Mouse (Mus musculus) testis, adult 10 weeks (tissue): ENCODE data around the gene 4933421I07Rik. TPM values are rescaled to one million over a fixed set of nuclear protein-coding genes. Genes with fewer than 3 reads are reported as not detected.

Source experiments
- polyA plus RNA-seq: library from polyadenylated mRNA; stranded (reverse); fragments of 350-450 nt; fragmentation: Illumina TruSeq; extraction: RNeasy Lipid Tissue Mini Kit (QIAGEN cat#74804); gene quantifications from one replicate; pipeline ENCODE4 v1.2.3, GENCODE M21; 2014; ENCODE audit warnings: low read depth, low replicate concordance

4933421I07Rik gene
- polyA plus RNA-seq = 13.1 TPM

GRCm38 (mm10) chr7:42447850-42448249 lies at the start of gene 4933421I07Rik:
TSS of gene 4933421I07Rik (minus strand) at chr7:42448120.

Other genes with a start within 250 kb of the 4933421I07Rik start
- not detected for gene Vmn2r61, start 188.1 kb downstream of the 4933421I07Rik start, polyA plus RNA-seq
- 19.4 TPM for gene Zfp141, start 57.6 kb upstream of the 4933421I07Rik start, polyA plus RNA-seq
- not detected for gene Gm21028, start 130.5 kb upstream of the 4933421I07Rik start, polyA plus RNA-seq
- gene Zfp977, start 144.4 kb upstream of the 4933421I07Rik start, polyA plus RNA-seq = 13.2 TPM
- 11.3 TPM for gene Zfp976, start 194.5 kb upstream of the 4933421I07Rik start, polyA plus RNA-seq
- 10.8 TPM for gene Zfp975, start 244.6 kb upstream of the 4933421I07Rik start, polyA plus RNA-seq